Mouse (Mus musculus): Measurements from ENCODE around the gene Emb.
A peak's percentile ranks its signal among the peaks of the same experiment; 100 is the strongest.

Gene Emb

GRCm38 (mm10) chr13:117220501-117221321 is 12.4 kb downstream of the Emb start, which contains the start of gene Gm17509:
Gm17509 (minus strand) TSS chr13:117221075.
- peak; percentile 30 to 64 for DNase-seq (ENCODE audit: low spot score in 2 of 2)

GRCm38 (mm10) chr13:117223125-117223524 is 14.8 kb downstream of the Emb start:
- DNase-seq (ENCODE audit: low spot score in 2 of 2): no peak

- no peak for DNase-seq (ENCODE audit: low spot score in 2 of 2)
Measured at GRCm38 (mm10) chr13:117224901-117225300, 16.6 kb downstream of the Emb start.

- DNase-seq (ENCODE audit: low spot score in 2 of 2): no peak
Measured at GRCm38 (mm10) chr13:117225561-117225960, 17.2 kb downstream of the Emb start.

- no peak for DNase-seq (ENCODE audit: low spot score in 2 of 2)
Measured at GRCm38 (mm10) chr13:117230371-117231110, 22.2 kb downstream of the Emb start.

GRCm38 (mm10) chr13:117233808-117234207 is 25.5 kb downstream of the Emb start:
- DNase-seq (ENCODE audit: low spot score in 2 of 2): no peak

GRCm38 (mm10) chr13:117234486-117234885 is 26.1 kb downstream of the Emb start:
- DNase-seq (ENCODE audit: low spot score in 2 of 2): no peak

- DNase-seq (ENCODE audit: low spot score in 2 of 2): peak in 1 of 2 experiments; percentile 22
Measured at GRCm38 (mm10) chr13:117235530-117236212, 27.3 kb downstream of the Emb start.

GRCm38 (mm10) chr13:117237111-117237510 is 28.8 kb downstream of the Emb start:
- no peak for DNase-seq (ENCODE audit: low spot score in 2 of 2)

GRCm38 (mm10) chr13:117242063-117242462 is 33.7 kb downstream of the Emb start:
- DNase-seq (ENCODE audit: low spot score in 2 of 2): no peak

GRCm38 (mm10) chr13:117242621-117243020 is 34.3 kb downstream of the Emb start:
- DNase-seq (ENCODE audit: low spot score in 2 of 2): no peak

- DNase-seq (ENCODE audit: low spot score in 2 of 2): no peak
Measured at GRCm38 (mm10) chr13:117260704-117261103, 52.4 kb downstream of the Emb start.

- DNase-seq (ENCODE audit: low spot score in 2 of 2): no peak
Measured at GRCm38 (mm10) chr13:117266156-117266555, 57.8 kb downstream of the Emb start.

- no peak for DNase-seq (ENCODE audit: low spot score in 2 of 2)
Measured at GRCm38 (mm10) chr13:117267963-117268362, 59.6 kb downstream of the Emb start.

- DNase-seq (ENCODE audit: low spot score in 2 of 2): no peak
Measured at GRCm38 (mm10) chr13:117284036-117284435, 75.7 kb downstream of the Emb start.

GRCm38 (mm10) chr13:117286939-117287338 is 78.6 kb downstream of the Emb start:
- no peak for DNase-seq (ENCODE audit: low spot score in 2 of 2)

GRCm38 (mm10) chr13:117287400-117287799 is 79.1 kb downstream of the Emb start:
- DNase-seq (ENCODE audit: low spot score in 2 of 2): no peak

GRCm38 (mm10) chr13:117289494-117290270 is 81.3 kb downstream of the Emb start:
- peak; percentile 61 to 74 for DNase-seq (ENCODE audit: low spot score in 2 of 2)

GRCm38 (mm10) chr13:117311446-117312225 is 103.3 kb downstream of the Emb start:
- peak; percentile 77 to 82 for DNase-seq (ENCODE audit: low spot score in 2 of 2)
